Mouse (Mus musculus): Measurements from ENCODE around the gene Pawr.

The Pawr gene

DNA sequence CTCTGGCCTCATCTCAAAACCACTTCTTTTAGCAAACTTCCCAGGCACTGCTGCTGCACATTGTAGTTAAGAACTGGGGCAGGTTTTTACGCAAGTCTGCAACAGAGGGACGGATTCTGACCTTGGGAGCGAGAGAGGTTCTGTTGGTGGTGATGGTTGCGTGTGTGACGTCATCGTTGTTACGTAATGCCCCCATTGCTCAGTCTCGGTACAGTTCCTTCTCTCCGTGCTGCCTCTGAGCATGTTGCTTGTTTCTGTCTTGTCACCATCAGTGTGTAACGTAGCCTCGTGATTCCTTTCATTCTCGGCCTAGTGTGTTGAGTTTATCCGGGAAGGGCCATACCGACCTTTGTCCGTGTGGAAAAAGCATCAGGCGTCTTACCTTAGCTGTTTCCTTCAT, 28.1 kb downstream of the Pawr start:
- no peak for DNase-seq

DNA sequence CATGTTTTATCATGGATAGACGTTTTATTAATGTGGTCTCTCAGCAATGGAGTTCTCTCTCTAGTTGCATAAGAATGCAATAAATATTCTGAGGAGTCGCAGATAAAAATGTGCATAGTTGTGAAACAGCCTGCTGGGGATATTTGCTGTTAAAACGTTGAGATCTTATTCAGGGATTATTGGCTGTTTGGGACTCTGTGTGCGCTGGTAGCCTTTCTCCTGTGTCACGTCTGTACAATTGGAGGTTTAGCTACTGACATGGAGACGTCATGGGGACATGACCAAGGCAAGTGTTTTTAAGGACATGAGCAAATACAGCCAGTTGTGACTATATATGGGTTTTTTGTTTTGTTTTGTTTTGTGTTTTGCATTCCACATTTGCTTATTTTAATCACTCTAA, 28.9 kb downstream of the Pawr start:
- no peak for DNase-seq

DNA sequence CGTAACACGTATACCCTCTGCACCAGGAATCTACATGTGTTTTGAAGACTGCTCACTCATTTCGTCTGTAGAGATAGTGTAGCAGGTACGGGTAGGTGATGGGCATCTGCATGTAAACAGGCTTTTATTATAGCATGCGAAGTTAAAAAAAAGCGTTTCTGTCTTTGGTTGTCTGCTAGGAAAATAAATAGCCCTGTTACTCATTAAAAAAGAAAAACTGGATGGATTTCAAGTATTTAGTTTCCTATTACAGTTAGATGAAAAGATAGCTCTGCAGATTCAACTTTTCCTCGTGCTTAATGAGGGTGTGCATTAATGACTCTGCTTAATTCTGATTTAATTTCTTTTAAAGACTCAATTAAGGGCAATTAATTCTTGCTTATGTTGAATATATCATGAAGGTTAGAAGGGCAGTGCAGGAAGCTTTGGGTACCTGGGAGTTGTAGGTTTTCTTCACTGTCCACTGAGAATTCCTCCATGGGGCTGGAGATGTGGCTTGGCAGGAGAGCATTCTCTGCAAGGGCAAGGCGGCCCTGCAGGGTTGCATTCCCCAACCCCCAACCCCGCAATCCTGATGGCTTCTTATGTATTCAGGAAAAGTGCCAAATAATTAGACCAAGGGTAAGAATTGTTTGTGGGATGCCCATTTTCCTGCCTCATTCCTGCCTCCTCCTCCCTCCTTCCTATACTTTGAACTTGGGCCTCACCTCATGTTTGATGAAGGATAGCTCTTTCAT, 29.7 kb downstream of the Pawr start:
- DNase-seq = no peak

DNA sequence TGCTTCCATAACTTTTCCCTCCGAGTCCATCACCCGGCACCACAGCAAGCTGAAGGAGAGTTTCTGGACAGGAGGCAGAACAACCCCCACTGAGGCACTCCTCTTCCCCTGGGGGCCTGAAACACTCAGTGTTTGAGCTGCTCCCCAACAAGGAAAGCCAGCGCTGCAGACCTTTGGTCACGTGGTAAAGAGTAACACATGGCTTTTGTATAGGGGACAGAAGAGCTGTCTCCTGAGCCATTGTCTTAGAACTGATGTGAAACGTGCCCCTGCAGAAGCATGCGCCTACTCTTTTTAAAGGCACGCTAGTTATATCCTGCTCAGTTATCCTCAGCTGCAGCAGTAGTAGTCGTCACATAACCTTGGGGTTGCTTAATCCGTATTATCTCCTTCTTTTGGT, 32.0 kb downstream of the Pawr start:
- DNase-seq = no peak

DNA sequence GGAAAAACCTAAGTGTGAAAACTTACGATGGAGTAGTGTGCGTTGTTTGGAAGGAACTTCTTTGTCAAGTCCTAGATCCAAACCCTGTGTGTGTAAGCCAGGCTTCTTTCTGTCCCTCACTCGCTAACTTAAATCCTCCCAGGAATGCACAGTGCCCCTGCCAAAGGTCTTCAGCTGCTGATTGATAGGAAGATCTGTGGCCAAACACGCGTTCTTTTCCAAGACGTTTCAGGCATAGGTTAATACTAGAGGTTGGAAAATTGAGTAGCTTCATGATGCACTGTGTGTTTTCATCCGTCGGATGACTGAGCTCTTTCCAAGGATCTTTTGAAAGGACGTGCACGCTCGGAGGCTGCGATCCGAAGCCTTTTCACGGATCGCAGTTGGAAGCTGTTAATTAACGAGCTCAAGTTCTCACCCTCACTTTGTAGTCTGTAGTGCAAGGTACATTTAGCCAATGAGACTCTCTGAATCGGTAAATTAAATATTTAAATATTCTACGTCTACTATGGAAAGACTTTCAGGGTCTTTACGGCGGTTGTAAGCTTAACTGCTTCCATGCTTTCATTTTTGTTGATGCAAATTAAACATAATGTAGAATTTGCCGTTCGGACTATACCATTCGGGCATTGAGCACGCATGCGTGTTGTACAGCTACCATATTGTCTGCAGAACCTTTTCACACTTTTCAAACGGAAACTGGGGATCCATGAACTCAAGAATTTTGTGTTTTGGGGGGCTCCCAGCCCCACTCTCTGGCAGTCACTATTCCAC, 33.2 kb downstream of the Pawr start:
- no peak for DNase-seq

DNA sequence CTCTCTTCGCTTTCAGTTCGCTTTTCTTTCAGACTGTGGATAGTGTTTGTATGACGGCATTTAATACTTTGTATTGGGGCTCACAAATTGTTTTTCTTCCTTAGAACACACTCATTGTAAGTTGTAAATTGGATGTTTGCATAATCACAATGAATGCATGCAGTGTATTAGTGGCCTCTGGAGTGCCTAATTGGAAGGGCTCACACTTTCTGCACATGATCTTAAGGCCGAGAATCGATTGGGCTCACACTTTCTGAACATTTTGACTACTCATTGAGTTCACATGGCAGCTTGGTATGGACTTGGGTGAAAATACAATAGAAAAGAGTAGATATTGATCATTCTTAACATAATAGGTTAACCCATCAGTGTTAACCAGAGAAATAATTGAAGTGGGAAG, 34.3 kb downstream of the Pawr start:
- no peak for DNase-seq

DNA sequence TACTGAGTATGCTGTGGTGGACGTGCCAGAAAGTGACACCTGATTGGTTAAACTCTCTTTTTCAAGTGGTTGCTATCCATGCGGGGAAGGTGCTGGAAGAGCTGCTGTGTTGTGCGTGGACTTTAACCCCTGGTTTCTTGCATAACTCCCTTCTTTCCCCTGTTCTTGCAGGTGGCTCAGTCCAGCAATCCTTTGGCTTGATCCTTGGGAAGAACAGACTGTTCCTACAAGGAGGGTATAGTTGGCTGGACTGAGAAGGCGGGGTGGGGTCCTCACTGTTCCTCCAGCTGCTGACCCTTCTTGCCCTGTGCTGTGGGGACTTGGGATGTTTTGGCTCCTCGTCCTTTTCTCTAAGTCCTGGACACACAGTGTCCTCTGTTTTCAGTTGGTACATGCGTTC, 36.4 kb downstream of the Pawr start:
- DNase-seq = no peak

DNA sequence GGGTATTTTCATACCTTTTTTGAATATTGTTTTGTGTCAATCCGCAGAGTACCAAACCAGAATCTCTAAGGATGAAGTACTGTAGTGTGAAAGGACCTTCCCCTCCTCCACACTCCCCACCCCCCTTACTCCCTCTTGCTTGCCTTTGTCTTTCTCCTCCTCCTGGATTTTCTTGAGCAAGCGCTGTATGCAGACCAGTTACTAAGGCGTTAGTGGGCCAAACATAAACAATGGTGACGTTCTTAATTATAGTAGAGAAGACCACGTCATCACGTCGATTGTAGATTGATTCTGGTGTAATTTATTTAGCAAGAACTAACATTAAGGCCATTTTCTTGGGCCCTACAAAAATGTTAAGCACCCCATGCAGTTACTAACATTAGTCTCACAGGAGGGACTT, 40.3 kb downstream of the Pawr start:
- no peak for DNase-seq

DNA sequence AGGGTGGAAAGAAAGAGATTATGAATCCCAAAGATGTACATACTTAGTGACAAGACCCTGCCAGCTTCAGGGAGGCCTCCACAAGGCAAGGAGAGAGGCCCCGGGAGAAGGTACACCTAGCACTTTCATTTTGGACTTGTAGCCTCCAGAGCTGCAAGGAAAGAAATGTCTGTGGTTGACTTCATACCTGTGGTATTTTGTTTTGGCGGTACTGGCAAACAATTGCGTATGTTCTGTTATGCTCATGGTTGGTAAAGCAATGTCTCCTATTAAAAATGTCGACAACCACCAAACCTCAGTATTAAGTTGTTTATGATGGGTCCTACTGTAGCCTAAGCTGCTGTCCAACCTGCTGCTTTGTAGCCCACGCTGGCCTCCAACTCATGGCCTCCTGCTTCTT, 40.9 kb downstream of the Pawr start:
- DNase-seq = no peak

DNA sequence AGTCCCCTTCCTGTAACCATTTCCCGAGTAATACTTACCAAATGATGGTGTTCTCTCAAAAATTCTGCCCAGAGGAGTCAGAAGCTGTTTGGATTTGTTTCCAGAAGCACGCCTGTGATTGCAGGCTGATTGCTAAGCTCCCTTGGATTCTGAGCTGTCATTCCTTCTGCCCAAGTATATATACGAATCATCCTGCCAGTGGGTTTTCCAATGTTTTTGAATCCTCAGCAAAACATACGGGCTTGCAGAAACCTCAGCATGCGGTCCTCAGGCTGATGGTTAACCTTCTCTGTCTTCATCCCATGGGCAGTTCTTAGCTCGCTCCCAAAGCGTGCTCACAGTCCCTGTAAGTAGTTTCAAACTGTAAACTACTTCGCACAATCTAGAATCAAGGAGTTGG, 43.9 kb downstream of the Pawr start:
- no peak for DNase-seq

DNA sequence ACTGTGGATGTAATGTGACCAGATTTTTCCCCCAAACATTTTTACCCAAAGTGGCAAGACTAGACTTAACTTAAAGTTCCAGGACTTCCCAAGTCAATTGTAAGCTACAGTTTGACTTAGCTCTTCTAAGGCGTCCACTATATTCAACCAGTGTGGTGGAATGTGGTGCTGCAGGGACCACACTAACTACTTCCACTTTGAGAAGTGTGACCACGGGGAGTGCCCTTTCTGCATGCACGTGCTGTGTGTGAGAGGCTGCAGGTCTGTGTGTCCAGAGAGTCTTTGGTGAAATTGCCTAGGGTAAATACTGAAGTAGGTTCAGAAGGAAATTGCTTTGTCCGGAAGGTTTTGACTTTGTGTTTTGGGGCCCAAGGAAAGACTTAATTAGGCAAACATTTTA, 44.4 kb downstream of the Pawr start:
- no peak for DNase-seq

DNA sequence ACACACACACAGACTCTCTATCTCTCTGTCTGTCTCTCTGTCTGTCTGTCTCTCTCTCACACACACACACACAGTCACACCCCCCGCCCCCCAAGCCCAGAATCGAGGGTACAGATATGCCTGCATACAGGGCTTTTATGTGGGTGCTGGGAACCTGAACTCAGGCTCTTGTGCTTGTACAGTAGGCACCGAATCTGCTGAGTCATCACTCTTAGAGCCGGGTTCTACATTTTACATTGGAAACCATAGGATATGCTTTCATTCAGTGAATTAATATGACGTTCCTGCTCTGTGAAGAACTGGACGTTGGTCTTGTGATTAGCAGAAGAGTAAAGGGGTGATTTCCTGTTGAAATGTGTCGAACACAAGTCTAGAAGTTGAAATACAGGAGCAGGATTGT, 45.4 kb downstream of the Pawr start:
- DNase-seq = no peak

DNA sequence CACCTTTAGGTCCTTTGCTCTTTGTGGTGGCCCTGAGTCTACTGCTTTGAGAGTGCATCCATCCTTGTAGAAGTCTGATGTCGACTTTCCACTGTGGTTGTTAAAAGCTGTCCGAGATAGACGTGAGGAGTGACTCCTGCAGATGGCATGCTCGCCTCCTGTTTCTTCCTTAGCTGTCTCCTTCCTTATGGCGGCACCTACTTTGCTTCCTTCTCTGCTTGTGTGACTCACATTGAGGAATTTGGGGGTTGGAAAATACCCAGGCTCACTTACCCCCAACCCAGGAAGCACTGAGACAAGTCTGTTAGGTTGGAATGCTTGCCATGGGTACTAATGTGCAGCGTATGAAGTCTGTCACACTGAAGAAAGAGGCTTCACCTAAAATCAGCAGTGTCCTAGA, 46.1 kb downstream of the Pawr start:
- DNase-seq = no peak

DNA sequence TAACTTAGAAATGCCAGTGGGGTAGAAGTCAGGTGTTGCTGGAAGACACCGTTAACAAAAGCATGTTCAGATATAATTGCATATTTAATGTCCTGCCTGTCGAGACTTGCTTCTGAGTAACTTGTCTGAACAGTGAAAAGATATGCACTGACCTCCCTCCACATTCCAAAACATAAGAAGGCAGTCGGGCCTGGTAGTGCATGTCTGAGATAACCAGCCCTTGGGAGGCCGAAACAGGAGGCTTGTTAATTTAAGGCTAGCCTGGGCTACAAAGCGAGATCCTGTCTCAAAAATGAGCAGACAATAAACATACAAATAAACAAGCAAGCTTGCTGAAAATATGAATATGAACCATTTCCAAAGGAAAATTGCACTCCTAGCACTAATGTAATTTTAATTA, 46.6 kb downstream of the Pawr start:
- no peak for DNase-seq

DNA sequence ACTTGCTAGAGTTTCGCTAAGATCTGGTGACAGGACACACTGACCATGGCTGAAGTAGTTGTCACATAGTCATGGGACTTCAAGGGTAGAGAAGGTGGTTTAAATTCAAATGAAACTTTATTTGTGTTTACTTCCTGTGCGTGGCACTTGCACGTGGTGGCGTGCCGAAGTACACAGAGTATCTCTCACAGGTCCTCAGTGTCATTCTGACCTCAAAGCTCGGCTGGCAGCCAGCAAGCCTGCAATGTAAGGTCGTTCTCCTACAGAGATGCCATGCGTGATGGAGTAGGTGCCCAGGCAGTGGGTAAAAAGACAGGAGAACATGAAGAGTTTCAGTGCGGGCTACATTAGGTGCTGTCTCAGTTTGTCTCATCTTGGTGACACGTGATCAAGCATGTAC, 48.8 kb downstream of the Pawr start:
- DNase-seq = peak in 1 of 2 experiments; percentile 11

DNA sequence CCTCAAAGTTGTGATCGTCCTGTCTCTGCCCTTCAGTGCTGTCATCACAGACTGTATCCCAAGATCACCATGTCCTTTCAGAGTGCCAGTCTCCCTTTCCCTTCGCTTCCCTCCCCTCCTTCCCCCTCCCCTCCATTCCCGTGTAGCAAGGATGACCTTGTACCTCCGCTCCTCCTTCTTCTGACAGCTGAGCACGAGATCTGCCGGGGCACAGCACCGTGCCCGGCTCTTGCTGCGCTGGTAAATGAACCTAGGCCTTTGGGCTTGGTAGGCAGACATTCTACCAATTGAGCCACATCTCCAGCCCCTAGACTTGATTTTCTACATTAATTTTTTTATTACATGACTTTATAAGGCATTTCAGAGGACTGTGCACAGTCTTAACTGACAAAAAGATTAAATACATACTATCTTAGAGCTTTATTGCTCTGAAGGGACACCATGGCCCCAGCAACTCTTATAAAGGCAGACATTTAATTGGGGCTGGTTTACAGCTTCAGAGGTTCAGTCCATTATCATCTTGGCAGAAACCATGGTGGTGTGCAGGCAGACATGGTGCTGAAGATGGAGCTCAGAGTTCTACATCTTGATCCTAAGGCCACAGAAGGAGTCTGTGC, 52.3 kb downstream of the Pawr start:
- DNase-seq = no peak

DNA sequence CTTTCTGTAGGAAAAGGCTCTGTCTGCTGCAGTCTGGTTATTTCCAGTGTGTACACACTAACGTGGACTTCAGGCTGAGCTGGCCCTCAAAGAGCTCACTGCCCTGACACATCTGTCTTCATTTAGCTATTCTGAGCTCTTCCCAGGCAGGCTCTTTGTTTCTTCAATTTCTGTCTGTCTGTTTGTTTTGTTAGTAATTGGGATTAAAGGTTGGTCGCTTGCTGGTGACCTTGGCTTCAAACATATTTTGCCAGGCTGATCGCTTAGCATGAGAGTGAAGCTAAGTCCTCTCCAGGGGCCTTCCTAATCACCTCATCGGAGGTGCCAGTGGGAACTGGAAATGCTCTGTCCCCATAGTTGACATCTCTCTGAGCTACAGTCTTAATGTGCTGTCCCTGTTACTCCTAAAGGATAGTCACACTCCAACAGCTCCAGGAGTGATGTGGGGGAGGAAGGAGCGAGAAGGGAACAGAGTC, 53.6 kb downstream of the Pawr start:
- no peak for DNase-seq

DNA sequence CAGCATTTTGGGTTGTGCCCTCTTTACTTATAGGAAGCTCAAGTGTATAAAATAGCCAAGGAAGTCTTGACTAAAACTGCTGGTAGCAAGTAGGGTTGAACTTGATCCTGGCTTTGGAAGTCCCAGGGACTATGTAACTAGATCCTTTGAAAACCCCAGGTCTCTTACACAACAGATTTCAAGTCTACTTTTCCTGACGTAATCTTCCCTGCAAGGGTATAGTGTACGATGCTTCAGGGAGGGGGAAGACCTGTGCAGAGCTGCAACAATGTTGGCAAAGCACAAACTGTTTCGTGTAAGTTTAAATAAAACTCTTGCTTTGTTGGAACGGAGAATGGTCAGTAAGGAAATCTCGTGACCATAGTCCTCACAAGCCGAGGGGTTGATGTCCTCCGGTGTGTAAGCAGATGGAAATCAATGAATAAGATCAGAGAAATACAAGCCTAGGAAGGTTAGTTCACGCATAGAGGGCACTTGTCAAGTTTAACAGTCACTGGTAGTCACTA, 56.5 kb downstream of the Pawr start:
- DNase-seq = no peak

DNA sequence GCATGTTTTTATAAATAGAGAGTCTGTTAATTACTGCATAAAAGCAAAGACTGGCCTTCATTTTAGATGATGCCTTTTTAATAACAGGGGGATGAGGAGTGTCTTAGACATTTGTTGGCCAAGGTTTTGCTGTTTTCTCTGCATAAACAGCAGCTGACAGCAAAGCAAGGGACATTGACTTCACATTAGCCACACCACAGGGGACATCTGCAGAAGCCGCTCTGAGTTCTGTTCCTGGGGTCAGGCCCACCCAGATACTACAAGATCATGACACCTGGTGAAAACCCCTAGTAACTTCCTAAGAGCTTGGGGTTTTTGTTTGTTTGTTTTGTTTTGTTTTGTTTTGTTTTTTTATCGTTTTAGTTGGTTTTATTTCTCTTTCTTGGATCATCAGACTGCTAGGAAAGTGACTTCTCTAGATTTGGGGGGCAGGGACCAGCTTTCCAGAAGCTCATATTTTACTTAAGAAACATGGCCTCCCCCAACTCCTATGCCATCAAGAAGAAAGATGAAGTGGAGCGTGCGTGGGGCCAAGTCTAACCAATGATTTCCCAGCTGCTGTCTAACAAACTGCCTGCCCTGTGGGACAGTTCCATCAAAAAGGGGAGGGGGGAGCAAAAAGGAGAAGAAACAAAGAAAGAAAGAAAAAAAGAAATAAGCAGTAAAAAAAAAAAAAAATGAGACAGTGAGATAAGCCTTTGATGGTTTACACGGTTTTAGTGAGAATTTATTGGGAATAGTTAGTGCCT, 57.4 kb downstream of the Pawr start:
- no peak for DNase-seq

DNA sequence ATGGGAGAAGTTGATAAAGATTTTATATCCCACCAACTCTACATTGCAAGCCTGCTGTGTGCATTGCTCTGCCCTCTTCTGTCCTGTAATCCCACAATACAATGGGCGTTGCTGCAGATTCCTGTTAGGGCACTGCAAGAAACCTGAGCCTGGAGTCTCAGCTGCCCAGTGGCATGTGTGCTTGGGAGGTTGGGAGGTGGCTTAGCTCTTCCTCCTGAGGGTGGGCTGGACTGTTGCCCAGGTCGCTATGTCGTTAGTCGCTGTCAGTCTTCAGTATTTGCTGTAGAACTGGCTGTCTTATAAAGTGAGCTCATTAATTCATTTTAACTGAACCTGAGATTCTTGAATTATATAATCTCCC, 58.0 kb downstream of the Pawr start:
- DNase-seq = peak; percentile 54 to 75

DNA sequence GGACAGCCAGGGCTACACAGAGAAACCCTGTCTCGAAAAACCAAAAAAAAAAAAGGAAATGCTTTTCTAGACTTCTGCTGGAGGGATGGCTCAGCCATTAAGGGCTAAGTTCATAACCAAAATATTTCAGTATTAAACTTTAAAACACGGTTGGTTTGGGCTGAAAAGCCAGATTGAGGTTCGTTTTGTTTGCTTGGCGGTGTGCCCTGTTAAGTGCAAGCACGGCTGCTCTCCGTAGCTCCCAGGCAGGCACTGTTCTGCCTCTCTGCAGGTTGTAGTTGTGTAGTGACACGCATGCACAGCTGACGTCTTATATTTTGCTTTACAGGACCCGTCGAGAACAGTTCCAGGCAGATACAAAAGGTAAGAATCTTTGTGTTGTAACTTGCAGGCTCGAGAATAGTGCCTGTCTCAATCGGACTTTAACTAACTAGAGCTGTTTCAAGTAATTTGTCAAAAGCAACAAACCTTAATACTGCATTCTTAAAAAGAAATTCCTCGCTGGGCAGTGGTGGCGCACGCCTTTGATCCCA, 59.5 kb downstream of the Pawr start:
- DNase-seq = no peak

DNA sequence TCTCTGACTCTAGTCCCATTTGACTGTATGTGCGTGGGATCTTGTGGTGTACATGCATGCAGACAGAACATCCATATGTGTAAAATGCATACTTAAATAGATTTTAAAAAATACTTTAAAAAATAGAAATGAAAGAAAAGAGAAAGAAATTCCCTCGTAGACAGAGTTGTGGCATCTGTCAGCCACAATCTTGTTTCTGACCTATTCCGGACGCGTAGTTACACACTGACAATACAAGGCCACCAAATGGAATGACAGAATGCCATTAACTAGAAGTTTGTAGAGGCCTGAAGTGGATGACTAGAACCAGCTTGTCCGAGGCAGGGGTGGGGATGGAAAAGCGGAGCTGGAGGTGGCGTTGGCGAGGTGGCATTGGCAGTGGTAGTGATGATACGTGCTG, 60.2 kb downstream of the Pawr start:
- no peak for DNase-seq

DNA sequence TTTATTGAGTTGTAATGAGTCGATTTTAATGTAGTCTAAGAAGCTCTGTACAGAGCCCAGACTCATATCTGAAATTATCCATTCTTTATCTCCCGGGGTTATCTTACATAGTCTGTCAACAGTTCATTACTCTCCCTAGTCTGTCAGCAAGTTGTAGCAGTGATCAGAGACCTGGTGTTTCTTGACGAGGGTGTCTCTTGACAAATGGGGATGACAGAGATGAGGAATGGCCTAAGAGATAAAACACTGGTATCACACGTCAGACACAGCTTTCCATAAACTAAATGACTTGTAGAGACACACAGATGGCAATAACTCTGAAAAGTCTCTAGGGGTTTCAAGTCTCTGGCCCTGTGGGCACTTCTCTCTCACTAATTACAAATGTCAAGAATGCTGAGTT, 62.4 kb downstream of the Pawr start:
- no peak for DNase-seq

All from lung, adult 18-20 months (tissue).